Mouse (Mus musculus): Measurements from ENCODE around the gene Pptc7.

Gene Pptc7

DNA sequence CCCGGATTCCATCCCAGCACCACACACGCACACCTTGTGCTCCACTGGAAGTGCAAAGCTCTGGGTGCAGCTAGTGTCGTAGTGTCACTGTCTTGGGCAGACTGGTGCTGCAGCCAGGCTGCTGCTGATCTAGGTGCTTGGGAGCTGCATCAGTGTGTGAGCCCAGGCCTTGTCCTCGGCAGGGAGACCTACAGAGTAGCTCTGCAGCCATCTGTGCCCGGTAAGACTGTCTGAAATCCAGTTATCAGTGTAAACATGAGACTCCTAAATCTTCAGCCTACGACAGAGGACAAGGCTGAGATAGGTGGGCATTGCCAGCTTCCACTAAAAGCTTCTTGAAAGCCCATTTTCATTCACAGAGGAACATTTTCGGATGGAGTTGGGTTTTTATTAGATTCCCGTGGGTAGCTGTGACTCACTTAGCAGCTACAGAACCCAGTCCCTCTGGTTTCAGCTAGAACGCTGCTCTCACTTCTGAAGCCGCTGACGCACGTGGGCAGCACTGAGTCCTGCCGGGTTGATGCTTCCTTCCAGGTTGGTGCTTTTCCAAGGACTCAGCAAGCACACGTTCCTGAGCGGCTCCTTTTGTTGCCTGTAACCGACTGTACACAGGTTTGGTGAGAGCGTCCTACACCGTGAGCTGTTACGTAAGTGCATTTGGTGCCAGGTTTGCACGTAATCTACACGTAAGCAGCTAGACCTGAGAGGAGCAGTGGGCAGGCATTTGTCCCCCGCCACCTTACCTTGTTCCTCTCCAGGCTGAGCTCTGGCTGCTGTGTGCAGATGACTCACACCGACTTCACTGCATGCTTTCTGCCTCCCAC lies 40.7 kb downstream of the Pptc7 start:
- peak; percentile 82 to 87 for DNase-seq (ENCODE audit: inconsistent age in 2 of 2, low spot score in 1 of 2)

DNA sequence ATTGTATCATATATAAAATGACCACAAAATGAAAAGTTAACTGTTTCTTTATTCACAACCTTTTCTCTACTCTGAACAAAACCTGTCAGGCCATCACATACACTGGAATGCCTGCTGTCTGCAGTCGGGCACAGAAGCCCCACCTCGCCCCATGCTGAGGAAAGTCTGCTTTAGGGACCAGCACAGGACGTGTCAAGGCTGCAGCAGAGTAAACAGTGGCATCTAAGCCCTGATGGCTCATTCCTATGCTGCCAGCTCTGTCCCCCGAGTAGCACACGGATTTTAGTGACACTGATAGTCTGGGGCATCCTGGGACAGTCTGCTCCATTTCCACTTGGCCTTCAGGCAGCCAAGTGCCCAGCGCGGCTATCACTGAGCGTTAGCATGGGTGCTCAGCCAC lies 41.3 kb downstream of the Pptc7 start:
- DNase-seq (ENCODE audit: inconsistent age in 2 of 2, low spot score in 1 of 2) = no peak

DNA sequence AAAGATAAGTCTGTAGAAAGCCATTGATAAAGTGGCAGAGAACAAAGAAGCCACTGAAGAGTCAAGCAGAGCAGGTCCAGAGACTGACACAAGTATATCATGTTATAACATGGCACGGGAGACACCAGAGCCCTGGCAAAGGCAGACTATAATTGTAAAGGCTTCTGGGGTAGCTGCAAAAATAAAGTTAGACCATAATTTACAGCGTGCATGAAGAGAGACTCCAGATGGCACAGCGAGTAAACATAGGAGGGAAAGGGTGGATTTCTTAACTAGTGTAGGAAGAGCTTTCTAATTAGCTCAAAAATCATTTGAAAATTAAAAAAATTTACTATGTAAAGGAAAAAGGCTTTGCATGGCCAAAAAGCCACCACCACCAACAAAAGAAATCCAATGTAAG lies 43.1 kb downstream of the Pptc7 start:
- no peak for DNase-seq (ENCODE audit: inconsistent age in 2 of 2, low spot score in 1 of 2)

DNA sequence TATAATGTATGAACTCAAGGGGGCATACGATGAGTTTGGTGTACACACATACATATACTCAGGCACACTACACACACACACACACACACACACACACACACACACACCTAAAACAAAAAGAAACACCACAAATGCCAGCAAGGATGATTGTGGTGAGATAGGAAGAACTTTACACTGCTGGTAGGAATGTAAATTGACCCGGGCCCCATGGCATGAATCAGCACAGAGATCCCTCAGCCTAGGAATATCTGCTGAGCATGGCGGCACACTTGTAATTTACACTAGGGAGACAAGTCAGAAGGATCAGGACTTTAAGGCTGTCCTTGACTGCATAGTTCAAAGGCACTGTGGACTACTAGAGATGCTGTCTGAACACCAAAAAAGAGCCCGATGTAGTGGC lies 46.1 kb downstream of the Pptc7 start:
- peak in 1 of 2 experiments; percentile 42 for DNase-seq (ENCODE audit: inconsistent age in 2 of 2, low spot score in 1 of 2)

DNA sequence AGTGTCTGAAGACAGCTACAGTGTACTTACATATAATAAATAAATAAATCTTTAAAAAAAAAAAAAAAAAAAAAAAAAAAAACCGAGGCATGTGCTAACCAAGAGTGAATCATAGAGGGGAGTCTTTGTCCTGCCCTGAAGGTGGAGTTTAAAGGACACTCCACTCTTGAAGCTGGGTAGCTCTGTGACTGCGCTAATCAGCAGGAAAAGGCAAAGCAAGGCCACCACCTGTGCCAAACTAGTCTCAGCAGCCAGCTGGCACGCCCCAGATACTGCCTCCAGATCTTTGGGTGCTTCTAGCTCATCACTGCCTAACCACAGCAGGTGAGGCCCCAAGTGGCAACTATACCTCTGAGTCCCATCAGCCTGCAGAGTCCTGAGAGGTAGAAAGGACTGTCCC lies 50.5 kb downstream of the Pptc7 start:
- DNase-seq (ENCODE audit: inconsistent age in 2 of 2, low spot score in 1 of 2) = peak in 1 of 2 experiments; percentile 61

DNA sequence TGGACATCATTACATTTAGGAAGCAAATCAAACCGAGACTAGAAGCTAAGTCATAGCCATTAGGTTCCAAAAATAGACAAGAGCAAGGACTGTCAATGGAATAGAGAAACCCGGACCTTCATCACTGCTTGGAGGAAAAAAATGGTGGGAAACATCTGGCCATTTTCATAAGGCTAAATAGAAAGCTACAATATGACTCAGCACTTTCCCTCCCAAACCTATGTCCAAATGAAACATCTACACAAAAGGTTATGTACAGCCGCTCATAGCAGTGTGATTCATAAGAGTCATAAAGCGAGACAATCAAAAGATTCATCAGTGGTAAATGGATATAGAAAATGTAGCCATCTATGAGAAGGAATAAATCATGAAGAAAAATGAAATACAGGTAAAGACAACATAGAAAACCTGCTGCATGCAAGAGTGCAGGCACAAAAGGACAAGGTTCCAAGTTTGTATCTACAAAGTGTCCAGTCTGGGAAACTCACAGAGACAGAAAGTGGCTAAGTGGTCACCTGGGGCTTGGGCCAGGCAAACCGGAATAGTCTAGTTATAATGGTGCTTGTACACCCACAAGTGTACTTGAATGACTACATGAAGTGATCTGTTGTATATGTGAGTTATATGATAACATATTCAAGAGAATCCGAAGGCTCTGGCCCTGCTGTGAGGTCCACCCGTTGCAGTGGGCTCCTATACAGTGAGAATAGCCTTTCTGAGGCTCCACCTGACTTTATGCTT lies 52.6 kb downstream of the Pptc7 start:
- DNase-seq (ENCODE audit: inconsistent age in 2 of 2, low spot score in 1 of 2) = no peak

DNA sequence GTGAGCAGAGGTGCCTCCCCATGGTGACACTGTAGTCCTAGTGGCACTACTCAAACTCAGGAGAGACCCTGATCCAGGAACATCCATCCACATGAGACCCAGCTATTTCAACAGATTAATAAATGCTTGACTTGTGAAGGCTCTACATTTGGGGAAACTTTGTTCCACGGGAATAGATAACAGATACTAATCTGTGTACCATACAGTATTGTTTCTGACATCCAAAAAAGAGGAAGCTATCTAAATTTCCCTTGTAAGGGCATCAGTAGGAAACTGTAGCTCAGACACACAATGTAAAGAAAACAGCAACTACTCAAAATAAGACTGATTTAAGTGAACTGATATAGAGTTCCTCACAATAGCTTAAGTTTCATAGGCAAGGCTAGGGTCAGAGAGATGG lies 58.7 kb downstream of the Pptc7 start:
- no peak for DNase-seq (ENCODE audit: inconsistent age in 2 of 2, low spot score in 1 of 2)

DNA sequence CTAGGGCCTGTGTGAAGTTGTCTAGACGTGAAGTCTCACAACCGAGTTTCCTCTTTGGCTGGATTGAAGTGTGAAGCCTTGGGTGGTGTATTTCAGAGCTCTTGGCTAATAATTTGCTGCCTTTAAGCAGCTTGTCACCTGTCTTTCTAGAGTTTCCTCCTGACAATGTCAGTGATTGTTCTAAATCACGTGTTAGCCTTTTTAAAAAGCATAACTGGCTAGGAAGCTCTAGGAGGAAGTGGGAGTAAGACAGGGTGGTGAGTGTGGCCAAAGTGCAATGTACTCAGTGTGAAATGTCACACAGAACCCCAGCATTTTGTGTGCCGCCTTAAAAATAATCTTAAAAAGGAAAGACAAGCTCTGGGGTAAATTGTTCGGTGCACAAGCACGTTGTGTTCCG lies 59.6 kb downstream of the Pptc7 start:
- no peak for DNase-seq (ENCODE audit: inconsistent age in 2 of 2, low spot score in 1 of 2)

DNA sequence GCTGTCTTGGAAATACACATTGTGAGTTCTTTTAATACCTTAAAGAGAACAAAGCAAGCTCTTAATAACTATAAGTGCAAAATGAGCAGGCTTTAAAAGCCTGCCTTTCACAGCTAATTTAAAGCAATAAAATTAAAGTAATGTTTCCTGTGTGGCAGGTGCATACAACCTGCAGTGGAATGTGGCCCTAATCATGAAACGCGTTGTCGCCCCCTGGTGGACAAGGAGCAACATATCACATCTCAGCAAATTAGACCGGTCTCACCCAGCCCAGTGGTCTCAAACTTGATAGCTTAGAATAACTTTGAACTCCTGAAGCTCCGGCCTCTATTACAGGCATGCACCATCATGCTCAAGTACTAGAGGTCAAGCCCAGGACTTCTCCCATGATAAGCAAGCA lies 60.1 kb downstream of the Pptc7 start:
- peak; percentile 64 to 90 for DNase-seq (ENCODE audit: inconsistent age in 2 of 2, low spot score in 1 of 2)

DNA sequence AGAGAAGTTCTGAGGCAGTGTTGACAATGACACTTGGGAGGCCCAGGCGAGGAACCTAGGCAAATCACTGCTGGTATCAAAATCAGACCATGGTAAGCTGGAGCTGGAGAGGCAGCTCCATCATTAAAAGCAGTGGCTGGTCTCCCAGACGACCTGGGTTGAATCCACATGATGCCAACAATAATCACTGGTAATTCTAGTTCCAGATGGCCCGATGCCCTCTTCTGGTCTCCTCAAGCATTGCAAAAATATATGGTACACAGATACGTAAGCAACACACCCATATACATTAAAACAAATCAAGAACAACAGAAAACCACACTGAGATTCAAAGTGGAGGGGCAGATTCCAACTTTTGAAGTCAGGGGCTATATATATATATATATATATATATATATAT lies 61.6 kb downstream of the Pptc7 start:
- no peak for DNase-seq (ENCODE audit: inconsistent age in 2 of 2, low spot score in 1 of 2)

DNA sequence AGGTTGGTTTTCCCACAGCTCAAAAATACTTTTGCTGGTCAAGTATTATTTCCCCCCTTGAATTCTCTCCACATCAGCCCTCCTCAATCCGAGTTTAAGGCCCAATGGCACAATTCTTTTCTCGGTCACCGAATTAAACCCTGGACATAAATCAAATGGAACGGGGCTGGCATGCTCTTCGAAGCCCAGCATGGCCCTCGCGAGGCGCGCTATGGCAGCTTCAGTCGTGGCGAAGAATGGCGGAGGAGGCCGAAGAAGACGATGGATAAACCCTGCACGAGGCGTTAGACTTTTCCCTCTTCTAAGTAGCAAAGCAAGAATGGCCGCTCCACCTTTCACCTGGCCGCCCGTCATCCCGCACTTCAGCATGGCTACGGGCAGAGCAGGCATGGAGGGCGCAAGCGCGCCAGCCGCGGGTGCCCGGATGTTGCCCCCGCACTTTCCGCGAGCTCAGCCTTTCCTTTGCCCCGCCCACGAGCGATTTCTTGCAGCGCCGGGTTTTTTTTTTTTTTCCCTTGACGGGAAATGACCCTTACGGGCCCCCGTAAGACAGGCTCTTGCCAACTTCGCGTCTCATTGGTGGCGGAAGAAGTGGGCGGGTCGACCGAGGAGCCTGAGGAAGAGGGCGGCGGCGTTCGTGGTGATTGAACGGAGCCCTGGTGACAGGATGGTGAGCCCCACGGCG lies 69.8 kb downstream of the Pptc7 start, which contains the start of the genes Rad9b and Vps29:
TSS of gene Rad9b (minus strand) at position 427 of the 685 bp plus-strand sequence.
TSS of gene Vps29 (plus strand) at position 563 of the 685 bp plus-strand sequence.
- peak; percentile 98 to 99 for DNase-seq (ENCODE audit: inconsistent age in 2 of 2, low spot score in 1 of 2)

DNA sequence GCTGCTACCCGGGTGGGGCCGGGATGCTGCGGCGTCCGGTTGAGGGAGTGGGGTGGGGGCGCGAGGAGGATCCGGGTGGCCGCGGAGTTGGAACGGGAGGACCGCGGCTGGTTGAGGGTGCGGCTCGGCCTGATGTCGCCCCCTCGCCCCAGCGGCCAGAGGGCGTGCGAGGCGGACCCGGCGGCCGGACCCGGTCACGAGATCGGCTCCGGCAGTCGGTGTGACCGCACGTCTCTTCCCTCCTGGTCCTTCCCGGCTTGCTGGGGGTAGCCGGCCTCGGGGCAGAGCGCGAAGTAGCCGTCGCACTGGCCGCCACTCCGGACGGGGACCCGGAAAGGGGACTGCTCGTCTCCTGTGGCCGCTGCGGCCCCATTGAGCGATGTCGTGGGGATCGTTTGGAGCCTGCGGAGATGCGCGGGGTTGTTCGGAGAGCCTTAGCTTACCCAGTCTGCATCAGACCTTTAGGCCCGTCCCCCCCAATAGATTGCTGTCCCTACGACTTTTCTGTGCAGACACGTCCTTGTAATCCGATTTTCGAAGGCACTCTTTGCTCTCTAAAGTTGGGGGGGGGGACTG lies 70.4 kb downstream of the Pptc7 start:
- no peak for DNase-seq (ENCODE audit: inconsistent age in 2 of 2, low spot score in 1 of 2)

DNA sequence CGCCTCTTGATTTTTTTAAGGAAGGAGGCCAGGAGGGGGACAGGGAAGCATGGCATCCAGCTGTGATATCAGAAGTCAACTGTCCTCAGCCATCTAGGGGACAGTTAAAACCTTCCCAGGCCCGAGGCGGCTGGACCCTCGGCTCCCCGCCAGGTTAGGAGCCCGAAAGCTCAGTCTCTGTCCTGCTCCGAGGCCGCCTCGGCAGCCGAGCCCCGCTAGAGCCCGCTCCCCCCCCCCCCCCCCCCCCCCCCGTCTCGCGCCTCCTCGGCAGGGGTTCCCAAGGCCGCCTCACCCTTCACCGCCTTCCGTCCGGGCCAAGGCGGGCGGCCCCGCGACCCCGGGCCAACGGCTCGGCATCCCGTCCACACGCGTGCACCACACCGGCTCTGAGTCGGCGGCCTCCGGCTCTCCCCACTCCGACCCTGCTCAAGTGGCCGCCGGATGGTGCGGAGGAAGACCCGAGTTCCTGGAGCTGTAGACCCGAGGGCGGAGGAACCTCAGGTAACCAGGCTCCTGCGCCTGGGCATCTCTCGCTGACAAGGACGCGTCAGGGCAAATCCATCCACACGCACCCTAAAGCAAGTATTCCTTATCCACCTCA lies 87.5 kb downstream of the Pptc7 start, which contains the start of gene Gpn3:
TSS of gene Gpn3 (plus strand) at position 286 of the 601 bp plus-strand sequence.
- DNase-seq (ENCODE audit: inconsistent age in 2 of 2, low spot score in 1 of 2) = no peak

DNA sequence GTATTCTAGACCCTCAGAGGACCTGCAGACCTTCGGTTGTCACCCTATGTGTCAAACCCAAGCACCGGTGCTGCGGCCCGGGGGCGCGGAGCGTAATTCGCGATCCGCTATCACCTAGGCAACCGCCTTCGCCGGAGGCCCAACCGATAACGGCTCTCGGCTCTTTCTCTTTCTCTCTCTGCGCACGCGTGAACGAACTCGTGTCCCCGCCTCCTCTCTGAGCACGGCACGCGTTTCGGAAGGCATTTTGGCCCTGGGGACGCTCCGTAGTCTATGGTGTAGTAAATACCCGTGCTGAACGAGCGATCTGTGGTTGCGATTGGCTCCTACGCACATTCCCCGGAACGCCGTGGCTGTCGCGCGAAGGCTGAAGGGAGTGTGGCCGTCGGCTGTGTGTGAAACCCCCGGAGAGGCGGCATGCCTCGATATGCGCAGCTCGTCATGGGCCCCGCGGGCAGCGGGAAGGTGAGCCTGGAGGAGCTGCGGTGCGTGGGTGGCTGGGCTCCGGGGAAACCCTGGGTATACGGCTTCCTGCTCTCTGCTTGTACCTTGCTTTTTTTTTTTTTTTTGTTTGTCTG lies 88.1 kb downstream of the Pptc7 start, which contains the start of gene Fam216a:
TSS of gene Fam216a (minus strand) at position 173 of the 578 bp plus-strand sequence.
- peak; percentile 99 to 100 for DNase-seq (ENCODE audit: inconsistent age in 2 of 2, low spot score in 1 of 2)

DNA sequence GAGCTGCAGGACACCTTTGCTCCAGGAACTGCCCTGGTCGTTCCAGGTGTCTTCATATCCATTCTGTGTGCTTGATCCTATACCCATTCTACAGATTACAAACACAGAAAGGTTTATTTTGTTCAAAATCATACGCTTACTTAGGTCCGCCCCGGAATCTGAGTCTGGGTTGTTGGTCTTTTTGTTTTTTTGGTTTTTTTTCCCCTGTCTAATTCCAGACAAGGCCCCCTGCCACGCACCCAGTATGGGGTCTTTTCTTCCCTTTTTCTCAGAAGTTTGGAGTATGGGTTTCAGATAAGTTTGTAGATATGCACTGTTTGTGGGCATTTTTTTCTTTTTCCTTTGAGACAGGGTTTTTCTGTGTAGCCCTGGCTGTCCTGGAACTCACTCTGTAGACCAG lies 88.7 kb downstream of the Pptc7 start:
- DNase-seq (ENCODE audit: inconsistent age in 2 of 2, low spot score in 1 of 2) = peak in 1 of 2 experiments; percentile 30
